Mouse (Mus musculus) cerebellum, adult 8-10 months (tissue): ENCODE measurements at regions not wholly inside any gene's neighbourhood (a gene's known extent, or its start where the extent isn't known, plus 50 kb on each side); places are given as distances from the start of the nearest gene placed in this dataset.

Experiments used
- DNase-seq: peaks from one replicate; pipeline ENCODE4 v3.0.0; 2022

DNA sequence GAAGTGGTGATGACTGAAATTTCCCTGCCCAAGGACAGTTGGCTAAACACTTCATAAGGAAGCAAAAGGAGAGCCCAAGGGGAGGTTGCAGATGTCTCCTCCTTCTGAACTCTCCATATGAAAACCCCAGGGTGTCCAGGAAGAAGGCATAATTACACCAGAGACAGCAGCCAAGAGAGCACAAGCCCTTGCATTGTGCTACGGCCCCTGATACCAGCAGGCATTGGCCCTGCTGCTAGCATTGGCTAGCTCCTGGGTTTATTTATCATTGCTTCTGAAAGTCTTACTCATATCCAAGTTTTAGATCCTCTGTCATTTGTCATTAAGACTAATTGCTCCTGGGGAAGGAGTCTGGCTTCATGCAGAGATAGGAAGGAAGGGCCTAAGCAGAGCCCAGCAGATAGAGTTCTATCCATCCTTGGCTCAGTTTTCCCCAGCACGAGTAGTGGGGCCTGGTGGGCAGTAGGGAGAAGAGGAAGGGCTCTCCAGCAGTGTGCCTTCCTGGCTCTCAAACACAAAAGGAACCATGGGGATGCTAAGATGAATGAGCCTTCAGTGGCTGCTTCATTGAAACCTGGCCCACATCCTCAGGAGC, 98.5 kb upstream of the Tmc3 start:
- DNase-seq = no peak

DNA sequence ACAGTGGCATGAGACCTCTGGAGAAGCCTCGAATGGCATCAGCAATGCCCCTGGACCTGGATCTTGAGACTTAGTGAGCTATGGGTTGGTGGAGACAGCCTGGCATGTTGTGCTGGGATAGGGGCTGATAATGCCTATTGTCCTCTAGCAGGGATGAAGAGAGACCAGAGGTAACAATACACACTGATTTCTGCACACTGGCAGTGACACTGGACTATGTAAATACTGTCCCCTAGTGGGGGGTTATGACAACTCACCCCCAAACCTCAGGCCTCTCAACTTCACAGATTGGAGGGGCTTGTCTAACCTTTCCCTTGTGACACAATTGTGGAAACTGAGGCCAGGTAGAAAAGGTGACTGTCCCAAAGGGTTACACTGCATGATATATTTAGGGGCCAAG, 94.9 kb upstream of the Tmc3 start:
- DNase-seq = no peak

DNA sequence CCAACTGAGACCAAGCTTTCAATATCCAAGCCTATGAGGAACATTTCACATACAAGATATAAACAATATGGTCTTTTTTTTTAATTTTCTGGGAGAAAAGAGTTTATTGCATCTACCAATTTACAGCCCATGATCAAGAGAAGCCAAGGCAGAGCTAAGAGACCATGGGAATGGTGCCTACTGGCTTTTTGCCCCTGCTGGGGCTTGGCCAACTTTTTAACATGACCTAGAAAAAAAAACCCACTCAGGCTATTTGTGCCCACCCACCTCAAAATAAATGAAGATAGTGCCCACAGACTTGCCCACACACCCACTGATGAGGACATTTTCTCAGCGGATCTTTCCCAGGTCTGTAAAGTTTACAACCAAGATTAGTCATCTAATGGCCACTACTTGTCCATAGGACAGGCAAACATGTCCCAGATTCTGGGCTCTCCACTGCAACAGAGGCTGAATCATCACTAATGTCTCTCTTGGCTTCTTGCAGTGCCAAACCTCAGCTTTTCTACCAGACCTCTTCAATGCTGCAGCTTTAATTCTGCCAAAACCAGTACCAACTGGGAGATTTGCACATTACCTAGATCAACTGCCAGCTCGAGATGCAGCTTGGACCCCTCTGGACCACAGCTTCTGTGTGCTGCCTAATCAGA, 79.6 kb upstream of the Tmc3 start:
- DNase-seq = no peak

DNA sequence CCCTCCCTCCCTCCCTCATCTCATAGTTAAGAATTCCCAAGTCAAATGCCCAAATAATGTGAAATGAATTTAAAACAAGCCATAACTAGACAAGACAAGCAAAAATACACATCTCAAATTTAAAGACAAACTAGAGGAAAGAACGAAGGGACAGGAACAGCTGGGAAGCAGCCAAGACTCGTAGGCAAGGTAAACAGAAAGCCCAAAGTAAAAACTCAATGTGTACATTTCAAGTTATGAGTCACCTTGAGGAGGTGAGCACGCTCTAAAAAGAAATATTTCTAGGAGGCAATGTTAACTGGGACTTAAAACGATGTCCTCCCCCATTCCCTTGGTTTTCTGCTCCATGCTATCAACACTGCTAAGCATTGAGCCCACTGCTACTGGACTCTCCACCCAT, 68.4 kb upstream of the Tmc3 start:
- DNase-seq = no peak

DNA sequence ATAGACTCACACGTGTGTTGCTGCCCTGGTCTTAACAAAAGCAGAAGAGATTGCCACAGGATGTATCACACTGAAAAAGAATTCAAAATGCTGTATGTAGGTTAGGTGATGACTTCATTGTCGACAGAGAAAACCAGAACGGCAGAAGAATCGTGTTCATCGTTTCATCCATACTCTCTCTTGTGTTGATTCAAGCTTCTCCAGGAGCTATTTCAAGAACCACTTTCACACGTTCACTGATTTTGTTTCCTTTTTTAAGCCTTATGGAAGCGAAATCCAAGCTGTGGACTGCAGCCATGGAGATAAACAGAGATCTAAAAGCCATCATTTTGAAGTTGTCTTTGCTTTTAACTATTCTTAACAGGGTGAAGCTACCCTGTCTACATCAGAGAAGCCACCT, 63.2 kb upstream of the Tmc3 start:
- no peak for DNase-seq
